ENCODE assay signal across 10 mouse cellular contexts in genomic region chr15:88831482-88831881, GRCm38 (mm10). TPM values are rescaled to one million over a fixed set of nuclear protein-coding genes. Genes with fewer than 3 reads are reported as not detected.
DNase-seq lines count a peak whose midpoint lies in the region; ATAC-seq lines count a peak whose summit lies in the region.
"Had no signal": no experiment of that assay in that cellular context is flagged by ENCODE, and none has a peak within 500 bp of the region (broad histone marks: within the 10 kb centered on the region; RNA-seq: fewer than 3 reads in every experiment).

No protein-coding gene starts in this region.

- peaks cover 2% of the 10 kb centered on the region; the same call in 1 of the 2 replicates for H3K36me3 ChIP-seq in heart, embryonic 15.5 days
- H3K36me3 ChIP-seq in forebrain, embryonic 15.5 days = 0 out of 2 replicates have a peak, but pooled peaks cover 2% of the 10 kb centered on the region

- peaks cover 53% of the 10 kb centered on the region for H3K4me1 ChIP-seq in heart, embryonic 15.5 days (replicated peaks)
- peaks cover 4% of the 10 kb centered on the region; the same call in 1 of the 2 replicates for H3K4me1 ChIP-seq in forebrain, embryonic 15.5 days

- H3K9me3 ChIP-seq in heart, embryonic 15.5 days (replicated peaks) = no peaks in the 10 kb centered on the region
- no peaks in the 10 kb centered on the region for H3K9me3 ChIP-seq in forebrain, embryonic 15.5 days

- no peak overlapping the region for H3K4me3 ChIP-seq in heart, embryonic 15.5 days
- H3K4me3 ChIP-seq in forebrain, embryonic 15.5 days = no peak overlapping the region

- no peak overlapping the region for H3K9ac ChIP-seq in heart, embryonic 15.5 days
- no peak overlapping the region for H3K9ac ChIP-seq in forebrain, embryonic 15.5 days (replicated peaks)

- H3K27ac ChIP-seq in heart, embryonic 15.5 days = peak overlapping the region; percentile 84
- no peak overlapping the region for H3K27ac ChIP-seq in forebrain, embryonic 15.5 days (replicated peaks)

- DNase-seq in NIH3T3 (ENCODE audit: low read depth) = peak; percentile 39
- DNase-seq in adrenal gland, adult 2 months = peak; percentile 58
- peak; percentile 82 to 89 for DNase-seq in kidney, postnatal 4 days
- DNase-seq in spleen, postnatal 10 days (ENCODE audit: low spot score in 2 of 2) = no peak
- DNase-seq in right cerebral cortex, adult 2 months (ENCODE audit: low spot score in 2 of 2) = no peak
- DNase-seq: layer of hippocampus, adult 9-11 months; thymus, postnatal 25 days had no signal

- 30% methylated on average over 5 of the region's 5 CpGs for WGBS in heart, embryonic 15.5 days
- 64% methylated on average over 5 of the region's 5 CpGs for WGBS in forebrain, embryonic 15.5 days

- H3K27me3 ChIP-seq in heart, embryonic 15.5 days = no peaks in the 10 kb centered on the region
- H3K27me3 ChIP-seq in forebrain, embryonic 15.5 days = no peaks in the 10 kb centered on the region

- peak; percentile 14; the same call in 1 of the 2 replicates for ATAC-seq in heart, embryonic 15.5 days (replicated peaks; ENCODE audit: insufficient number of reproducible peaks, insufficient read depth, low FRiP score, low read depth)
- no peak for ATAC-seq in forebrain, embryonic 15.5 days (replicated peaks)
- ATAC-seq: forebrain, embryonic 14.5 days had no signal

- peak overlapping the region; percentile 23; the same call in 1 of the 2 replicates for H3K4me2 ChIP-seq in heart, embryonic 15.5 days
- no peak overlapping the region for H3K4me2 ChIP-seq in forebrain, embryonic 15.5 days (replicated peaks)

RNA-seq across cellular contexts. Expression of gene Creld2, which starts 12.0 kb away (rescaled TPM):
- 10 to 100 TPM; 44.8 to 45.6 TPM for total RNA-seq in adrenal gland, adult 2 months (2021)
- polyA plus RNA-seq in adrenal gland, adult 2 months (2012; rRNA removed) = 25.5 and 25.7 TPM in 2 replicates
- polyA plus RNA-seq in heart, embryonic 15.5 days (2015; fragmentation: Nextera tagmentation; extraction: Ambion mirVana) = 47.5 and 62.1 TPM in 2 replicates
- polyA plus RNA-seq in forebrain, embryonic 15.5 days (2015; fragmentation: Nextera tagmentation; extraction: Ambion mirVana) = 58.5 and 59.5 TPM in 2 replicates

RNA-seq across cellular contexts. Expression of gene Alg12, which starts 12.4 kb away (rescaled TPM):
- total RNA-seq in adrenal gland, adult 2 months (2021) = 10 to 100 TPM; 15.2 to 19.2 TPM
- 20.4 and 21.2 TPM in 2 replicates for polyA plus RNA-seq in adrenal gland, adult 2 months (2012; rRNA removed)
- polyA plus RNA-seq in heart, embryonic 15.5 days (2015; fragmentation: Nextera tagmentation; extraction: Ambion mirVana) = 8.6 and 11.2 TPM in 2 replicates
- 7.8 and 8.5 TPM in 2 replicates for polyA plus RNA-seq in forebrain, embryonic 15.5 days (2015; fragmentation: Nextera tagmentation; extraction: Ambion mirVana)

RNA-seq across cellular contexts. Expression of gene Pim3, which starts 30.5 kb away (rescaled TPM):
- total RNA-seq in adrenal gland, adult 2 months (2021) = 100 to 1,000 TPM in 1 of 2 experiments, 10 to 100 TPM in 1; 71.7 to 105 TPM
- polyA plus RNA-seq in adrenal gland, adult 2 months (2012; rRNA removed) = 156 and 157 TPM in 2 replicates
- polyA plus RNA-seq in heart, embryonic 15.5 days (2015; fragmentation: Nextera tagmentation; extraction: Ambion mirVana) = 61.4 and 71.9 TPM in 2 replicates
- 69.1 and 70.7 TPM in 2 replicates for polyA plus RNA-seq in forebrain, embryonic 15.5 days (2015; fragmentation: Nextera tagmentation; extraction: Ambion mirVana)

Comparison
In these comparisons a context has a peak if more than half of its experiments do, and no peak if none do; other contexts are left out.
1. DNase-seq: peak in NIH3T3 (single experiment), adrenal gland, adult 2 months (single experiment) and kidney, postnatal 4 days (2 of 2); none in spleen, postnatal 10 days (0 of 2) and right cerebral cortex, adult 2 months (0 of 2).